Mouse (Mus musculus): Measurements from ENCODE around the gene Rnh1.
A peak's percentile ranks its signal among the peaks of the same experiment; 100 is the strongest.

Gene Rnh1

DNA sequence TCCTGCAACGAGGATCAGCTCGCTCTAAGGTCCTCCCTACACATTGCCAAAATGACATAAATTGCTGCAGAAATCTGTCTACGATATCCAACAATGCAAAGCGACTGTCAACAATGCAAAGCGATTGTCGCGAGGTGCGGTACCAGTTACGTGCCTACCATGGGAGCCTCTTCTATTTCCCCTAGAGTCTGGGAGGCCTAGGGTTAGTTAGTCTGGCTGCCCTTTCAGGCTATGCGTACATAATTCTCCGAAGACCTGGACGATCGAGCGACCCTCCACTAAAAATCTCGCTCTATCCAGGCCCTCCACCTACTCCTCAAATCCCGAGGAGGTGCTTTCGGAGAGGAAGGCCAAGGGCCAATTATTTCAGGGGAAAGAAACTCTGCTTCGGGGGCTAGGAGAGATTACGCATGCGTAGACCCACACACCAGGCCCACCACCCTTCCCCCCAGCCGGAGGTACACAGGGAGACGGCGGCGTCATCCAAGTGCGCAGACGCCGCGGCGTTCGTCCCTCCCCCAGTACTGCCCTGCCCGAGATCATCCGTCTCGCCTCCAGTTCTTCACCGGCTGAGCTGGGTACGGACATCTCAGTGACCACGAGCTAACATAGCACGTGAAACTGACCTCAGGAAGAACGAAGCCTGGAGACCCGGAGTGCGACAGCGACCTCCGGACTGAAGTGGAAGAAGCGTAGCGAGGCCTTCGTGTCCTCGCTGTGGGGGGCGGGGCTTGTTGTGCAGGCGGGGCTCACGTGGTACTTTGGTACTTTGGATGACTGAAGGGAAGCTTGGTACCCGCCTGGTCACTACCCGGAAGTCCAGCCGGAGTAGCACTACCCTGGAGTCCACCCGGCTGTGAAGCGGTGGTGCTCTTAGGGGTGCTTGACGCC lies at the start of gene Rnh1:
TSS of gene Rnh1 (minus strand) at position 742 of the 891 bp plus-strand sequence.
- DNase-seq (ENCODE audit: low spot score in 2 of 2), result peak; percentile 92

DNA sequence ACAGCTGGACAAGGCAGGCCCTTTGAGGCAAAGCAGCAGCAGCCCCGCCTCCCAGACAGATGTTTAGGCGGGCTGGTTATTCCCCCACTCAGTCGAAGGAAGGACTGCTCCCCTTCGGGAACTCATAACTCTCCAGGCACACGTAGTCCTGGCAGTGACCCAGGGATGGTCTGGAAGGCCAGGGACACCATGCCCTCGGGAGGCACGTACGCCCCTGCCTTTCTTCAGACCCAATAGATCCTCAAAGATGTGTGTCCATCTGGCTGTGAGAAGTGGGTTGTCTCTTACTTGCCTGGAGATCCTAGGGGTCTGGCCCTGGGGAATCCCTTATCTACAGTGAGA lies 49.4 kb upstream of the Rnh1 start:
- no peak for DNase-seq (ENCODE audit: low spot score in 2 of 2)

DNA sequence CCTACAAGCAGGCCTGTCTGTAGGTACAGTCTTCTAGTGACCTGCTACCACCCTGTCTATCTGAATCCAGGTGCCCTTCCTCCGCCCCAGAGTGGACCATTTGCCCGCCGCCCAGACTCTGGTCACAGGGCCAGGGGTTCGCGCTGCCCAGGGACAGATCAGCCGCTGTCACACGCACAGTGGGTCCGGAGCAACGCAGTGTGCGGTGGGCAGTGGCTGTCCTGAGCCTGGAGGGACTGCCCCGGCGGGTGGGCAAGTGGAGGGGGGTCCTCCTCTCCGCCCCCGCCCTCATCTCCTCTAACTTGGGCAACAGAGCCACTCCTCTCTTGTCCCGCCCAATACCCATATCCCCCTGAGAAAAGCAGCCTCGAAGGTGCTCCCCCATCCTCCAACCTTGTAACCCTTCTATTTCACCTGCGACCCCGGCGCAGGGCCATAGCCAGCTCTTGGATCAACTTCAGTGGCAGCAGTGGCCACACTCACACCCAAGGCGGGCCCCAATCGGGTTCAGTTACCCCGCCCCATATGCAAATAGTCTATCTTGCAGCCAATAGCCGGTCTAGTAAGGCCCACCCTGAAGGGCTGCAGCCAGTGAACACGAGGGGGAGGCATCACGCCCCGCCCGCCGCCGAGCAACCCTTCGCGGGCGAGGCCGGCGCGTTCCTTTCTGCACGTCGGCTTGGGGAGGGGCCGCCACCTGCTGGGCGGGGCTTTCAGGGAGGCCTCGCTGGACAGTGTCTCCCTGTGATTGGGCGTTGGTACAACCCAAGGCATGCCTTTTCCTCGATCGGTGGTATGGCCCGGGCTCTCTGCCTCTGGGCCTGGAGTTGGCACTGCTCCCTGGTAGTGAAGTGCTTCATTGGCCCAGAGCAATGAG lies 48.8 kb upstream of the Rnh1 start:
- DNase-seq (ENCODE audit: low spot score in 2 of 2), result peak; percentile 91 to 92

DNA sequence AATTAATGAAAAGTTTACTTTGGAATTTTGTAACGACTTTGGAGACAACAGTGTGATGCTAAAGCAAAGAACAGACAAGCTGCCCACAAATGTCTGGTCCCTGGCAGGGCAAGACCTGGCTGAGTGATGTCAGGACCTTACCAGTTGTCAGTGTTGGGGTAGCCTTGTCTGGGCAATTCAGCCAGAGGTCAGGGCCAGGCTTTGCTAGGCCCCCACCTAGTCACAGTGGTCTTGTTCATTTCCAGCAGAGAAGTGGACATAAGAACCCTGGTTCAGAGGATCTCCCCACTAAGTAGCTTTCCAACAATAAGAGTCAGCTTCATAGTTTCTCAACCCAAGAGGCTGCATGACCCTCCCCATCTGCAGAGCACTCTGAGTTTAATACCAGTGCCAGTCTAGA lies 47.7 kb upstream of the Rnh1 start:
- no peak for DNase-seq (ENCODE audit: low spot score in 2 of 2)

DNA sequence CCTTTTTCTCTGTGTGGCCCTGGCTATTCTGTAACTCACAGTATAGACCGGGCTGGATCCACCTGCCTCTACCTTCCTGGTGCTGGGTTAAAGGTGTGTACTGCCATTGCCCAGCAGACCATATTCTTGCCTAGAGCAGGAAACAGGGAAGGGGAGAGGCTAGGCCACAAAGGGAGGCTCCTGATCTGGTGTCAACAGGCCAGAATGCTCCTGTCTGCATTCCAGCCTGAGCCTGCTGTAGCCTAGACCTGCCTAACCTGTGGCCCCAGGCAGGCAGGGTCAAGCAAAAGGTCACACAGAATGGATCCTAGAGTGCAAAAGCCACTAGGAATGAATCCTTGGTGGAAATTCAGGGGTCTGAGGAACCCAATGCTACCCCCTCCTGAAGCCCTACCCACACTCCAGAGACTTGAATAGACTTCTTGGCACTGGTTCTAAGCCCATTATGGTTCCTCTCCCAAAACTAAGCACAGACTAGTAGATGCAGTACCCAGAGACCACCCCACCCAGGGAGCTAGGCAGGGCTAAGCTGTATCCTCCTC lies 47.0 kb upstream of the Rnh1 start:
- DNase-seq (ENCODE audit: low spot score in 2 of 2), result no peak

DNA sequence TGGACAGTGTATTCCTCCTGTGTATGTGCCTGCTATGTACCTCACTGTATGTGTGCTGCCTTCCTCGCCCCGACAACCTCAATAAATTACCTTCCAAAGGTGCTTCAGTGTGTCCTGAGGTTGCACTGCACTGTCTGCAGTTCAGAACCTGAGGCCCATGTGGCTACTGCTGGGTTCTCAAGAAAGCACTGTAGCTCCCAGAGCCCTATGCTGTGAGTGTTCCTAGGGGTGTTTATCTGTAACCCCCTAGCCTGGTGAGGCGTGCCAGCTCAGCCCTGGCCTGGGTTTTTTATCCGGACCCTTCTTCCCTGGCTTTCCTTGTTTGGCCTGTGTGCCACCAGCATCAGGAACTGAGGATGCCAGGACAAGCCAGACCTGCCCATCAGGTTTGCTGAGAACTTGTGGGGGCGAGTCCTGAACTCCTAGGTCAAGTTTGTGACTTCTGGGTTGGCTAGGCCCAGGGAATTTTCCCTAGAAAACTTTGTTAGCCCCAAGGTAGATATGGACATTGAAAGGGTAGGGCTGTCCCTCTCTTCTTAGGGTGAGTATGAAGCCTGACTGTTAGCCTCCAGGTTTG lies 46.0 kb upstream of the Rnh1 start:
- DNase-seq (ENCODE audit: low spot score in 2 of 2), result no peak

DNA sequence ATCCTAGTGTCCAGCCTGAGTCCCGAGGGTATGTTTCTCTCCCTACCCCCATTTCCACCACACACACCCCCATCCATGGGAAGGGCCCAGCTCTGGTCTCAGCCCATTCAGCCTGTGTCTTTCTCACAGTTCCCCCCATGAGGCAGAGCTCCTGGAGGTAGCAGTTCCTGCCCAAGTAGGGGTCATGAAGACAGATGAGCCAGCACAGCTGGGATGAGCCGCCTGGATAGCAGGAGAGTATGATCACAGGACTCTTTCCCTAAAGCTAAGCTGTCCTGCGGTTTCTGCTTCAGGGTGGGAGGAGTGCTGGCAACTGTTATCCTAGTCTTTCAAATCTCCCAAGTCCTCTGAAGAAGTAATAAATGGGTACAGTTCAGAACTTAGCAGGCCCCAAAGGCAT lies 45.5 kb upstream of the Rnh1 start:
- no peak for DNase-seq (ENCODE audit: low spot score in 2 of 2)

DNA sequence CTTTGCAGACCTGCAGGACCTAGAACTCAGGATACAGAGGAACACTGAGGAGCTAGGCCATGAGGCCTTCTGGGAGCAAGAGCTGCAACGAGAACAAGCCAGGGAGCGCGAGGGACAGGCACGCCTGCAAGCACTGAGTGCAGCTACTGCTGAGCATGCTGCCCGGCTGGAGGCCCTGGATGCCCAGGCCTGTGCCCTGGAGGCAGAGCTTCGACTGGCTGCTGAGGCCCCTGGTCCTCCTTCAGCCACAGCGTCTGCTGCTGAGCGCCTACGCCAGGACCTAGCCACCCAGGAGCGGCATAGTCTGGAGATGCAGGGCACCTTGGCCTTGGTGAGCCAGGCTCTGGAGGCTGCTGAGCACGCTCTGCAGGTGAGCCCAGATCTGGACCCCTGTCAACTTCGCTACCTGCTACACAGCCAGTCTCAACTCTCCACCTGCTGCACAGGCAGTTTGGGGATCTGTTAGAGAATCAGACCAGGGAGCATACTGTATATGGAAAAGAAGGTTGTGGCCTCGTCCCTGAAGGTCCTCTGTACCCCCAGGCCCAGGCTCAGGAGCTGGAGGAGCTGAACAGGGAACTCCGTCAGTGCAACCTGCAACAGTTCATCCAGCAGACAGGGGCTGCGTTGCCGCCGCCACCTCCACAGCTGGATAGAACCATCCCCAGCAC lies 44.8 kb upstream of the Rnh1 start:
- no peak for DNase-seq (ENCODE audit: low spot score in 2 of 2)

DNA sequence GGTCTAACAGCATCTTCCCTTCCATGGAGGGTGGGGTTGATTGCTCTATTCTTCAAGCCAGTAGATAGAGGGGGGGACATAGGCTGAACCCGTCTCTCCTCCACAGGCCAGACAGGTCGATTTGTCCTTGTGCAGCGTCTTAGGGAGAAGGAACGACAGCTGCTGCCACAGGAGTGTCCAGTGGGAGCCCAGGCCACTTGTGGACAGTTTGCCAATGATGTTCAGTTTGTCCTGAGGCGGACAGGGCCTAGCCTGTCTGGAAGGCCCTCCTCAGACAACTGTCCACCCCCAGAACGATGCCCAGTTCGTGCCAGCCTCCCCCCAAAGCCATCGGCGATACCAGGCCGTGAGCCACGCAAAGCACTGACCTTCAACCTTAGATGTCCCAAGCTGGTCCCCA lies 44.2 kb upstream of the Rnh1 start:
- no peak for DNase-seq (ENCODE audit: low spot score in 2 of 2)

DNA sequence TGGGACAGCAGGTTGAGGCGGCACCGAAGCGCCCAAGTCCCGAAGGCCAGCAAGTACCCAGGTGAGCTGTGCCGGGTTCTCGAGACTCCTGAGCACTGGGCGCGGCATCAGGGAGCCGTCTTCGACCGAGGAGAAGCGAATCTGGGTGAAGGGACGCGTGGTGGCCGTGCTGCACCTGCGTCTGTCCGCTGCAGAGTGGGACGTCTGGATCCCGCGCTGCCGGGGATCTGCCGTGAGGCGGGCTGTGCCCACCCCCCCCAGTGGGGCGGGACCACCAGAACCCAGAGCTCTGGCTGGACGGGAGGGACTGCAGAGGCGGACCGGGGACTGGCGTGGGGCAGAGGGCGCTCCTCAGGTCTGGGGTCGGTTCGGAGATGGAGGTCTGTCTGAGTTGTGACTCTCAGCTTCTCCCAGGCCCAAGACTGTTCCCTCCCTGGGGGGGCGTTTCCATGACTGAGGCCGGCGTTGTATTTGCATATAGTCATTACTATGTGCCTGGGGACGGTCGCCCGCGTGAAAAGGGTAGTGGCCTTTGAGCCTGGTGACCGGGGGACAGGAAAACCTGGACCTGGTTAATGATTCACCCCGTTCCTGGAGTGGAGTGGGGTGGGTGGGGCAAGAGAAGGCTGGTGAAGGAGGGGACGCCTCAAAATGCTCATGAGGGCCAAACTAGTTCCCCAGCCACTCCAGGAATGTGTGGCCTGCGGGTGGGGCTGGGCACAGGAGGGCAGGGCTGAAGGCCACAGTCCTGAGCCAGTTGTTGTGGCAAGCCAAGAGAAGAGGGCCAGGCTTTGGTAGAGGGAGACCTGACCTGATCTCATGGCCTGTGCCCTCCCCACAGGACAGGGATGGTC lies 43.5 kb upstream of the Rnh1 start:
- DNase-seq (ENCODE audit: low spot score in 2 of 2), result no peak

DNA sequence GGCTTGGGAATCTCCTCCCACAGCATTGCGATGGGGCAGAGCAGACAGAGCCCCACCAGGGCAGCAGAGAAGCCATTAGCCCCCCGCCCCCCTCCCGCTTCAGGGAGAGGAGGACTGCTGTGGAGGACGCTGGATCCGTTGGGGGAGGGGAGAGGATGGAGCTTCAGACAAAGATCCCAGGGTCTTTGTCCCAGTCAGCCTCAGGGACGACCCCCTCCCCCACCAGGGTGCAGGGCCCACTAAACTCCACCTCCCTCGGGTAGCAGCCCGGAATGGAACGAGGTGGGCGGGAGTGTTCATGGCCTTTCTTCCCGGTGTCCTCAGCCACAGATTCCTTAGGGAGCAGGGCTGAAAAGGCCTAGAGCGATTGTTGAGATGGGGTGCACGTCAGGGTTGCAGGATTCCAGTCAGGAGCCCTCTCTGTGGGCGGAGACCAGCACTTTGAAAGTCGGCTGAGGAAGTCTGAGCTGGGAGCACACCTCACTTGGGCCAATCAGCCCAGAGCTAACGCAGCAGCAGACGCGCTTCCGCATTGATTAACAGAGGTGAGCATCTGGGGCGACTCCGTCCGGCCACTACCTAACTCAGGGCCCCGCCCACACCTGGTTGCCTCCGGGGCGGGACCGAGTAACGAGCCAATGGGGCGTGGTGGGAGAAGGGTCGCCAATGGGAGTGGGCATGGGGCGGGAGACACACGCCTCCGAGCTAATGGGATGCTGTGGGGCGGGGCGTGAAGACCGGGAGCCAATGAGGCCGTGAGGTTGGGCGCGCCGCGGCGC lies 42.6 kb upstream of the Rnh1 start, which contains the start of gene Rassf7:
TSS of gene Rassf7 (plus strand) at position 760 of the 779 bp plus-strand sequence.
- DNase-seq (ENCODE audit: low spot score in 2 of 2), result peak; percentile 78 to 80

DNA sequence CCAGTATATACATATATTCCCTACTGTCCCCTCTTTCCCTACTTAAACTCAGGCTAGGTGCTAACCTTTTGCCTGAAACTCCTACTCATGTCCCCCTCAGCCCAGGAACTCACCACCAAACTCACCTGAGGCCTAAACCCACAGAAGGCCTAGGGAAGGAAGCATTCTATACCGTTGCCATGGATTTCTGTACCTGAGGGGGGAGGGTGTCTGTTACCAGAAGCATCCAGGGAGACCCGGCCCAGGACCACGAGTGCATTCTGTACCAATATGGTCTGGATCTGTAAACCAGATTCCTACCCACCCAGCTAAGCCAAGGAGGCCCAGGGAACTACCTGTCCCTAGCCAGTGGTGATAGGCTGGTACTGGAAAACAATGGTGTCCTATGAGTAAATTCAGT lies 41.7 kb upstream of the Rnh1 start:
- no peak for DNase-seq (ENCODE audit: low spot score in 2 of 2)

DNA sequence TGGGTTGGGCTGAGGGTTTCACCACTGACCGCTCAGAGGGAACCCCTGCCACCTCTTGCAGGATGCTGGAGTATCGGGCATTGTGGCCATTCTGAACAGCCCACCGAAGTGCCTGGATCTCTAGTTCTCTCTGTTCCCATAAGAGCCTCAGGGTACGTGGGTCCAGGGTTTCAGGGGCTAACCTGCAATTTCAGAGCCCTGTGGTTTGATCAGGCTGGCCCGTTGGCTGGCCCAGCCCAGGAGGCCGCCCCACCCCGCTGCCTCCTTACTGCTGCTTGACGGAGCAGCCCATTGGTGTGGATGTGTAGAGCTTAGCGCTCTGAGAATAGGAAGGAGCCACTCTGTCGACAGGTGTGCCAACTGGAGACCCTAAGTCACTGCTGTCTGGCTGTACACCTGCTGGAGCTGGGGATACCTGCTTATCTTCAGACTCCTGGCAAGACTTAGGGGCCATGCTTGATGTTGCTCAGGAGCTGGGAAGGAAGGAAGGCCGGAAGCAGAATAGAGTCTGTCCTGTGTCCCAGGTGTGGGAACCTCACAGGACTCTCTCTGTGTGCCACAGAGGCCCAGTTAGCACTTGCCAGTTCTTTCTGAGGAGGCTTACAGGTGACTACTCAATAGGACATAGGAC lies 41.1 kb upstream of the Rnh1 start, which contains the start of gene Lmntd2:
TSS of gene Lmntd2 (minus strand) at position 476 of the 631 bp plus-strand sequence.
- DNase-seq (ENCODE audit: low spot score in 2 of 2), result no peak

DNA sequence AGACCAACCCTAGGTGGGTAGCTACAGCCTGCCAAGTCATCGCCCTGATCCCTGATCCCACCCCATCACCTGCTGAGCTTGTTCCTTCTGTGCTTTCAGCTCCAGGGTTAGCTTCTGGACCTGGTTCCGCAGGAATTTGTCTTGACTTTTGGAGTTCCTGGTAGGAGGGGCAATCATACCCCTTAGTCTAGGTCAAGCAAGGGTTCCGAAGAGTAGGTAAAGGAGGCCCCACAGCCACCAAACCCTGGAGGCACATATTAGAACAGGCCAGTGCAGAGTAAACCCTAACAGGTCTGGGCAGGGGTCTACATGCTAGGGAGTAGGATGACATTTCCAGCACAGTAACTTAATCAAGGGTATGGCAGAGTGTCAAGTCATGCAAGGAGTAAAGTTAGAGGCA lies 40.5 kb upstream of the Rnh1 start:
- no peak for DNase-seq (ENCODE audit: low spot score in 2 of 2)

DNA sequence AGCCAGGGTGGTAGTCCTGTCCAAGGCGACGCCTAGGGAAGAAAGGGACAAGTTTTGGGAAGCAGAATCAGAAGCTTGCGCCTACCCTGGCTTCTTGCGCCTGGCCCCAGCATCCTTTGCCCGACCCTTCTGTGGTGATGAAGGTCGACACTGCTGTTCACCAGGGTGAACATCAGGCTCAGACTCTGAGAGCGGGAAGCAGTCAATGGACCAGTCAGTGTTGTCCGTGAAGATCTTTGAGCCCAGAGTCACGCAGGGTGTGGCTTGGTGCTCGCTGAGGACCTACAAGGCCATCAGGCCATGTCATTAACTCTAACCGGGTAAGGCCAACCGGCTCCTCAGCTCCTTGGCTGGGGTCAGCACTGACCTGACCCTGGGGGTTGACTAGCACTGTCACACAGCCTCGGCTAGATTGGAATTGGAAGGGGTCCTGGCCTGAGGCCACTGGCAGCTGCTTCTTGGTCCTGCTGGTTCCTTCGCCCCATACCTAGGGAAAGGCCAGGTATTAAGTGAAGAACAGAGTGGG lies 38.0 kb upstream of the Rnh1 start:
- no peak for DNase-seq (ENCODE audit: low spot score in 2 of 2)

DNA sequence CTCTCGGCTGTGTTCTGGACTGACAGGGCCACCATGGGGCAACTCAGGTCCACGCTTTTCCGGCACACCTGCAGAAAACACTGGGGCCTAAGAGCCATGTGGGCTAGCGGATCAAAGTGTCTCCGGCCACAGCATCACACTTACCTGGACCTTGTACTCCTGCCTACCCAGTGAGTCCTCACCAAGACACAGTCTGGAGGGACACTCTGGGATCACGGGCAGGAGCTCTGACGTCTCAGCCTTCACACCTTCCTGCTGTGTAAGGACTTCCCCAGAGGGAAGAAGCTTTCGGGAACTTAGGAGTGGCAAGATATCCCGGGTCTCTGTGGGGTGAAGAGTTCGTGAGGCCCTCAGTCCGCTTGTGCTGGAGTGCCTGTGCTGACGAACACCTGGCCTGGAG lies 37.5 kb upstream of the Rnh1 start:
- DNase-seq (ENCODE audit: low spot score in 2 of 2), result no peak

DNA sequence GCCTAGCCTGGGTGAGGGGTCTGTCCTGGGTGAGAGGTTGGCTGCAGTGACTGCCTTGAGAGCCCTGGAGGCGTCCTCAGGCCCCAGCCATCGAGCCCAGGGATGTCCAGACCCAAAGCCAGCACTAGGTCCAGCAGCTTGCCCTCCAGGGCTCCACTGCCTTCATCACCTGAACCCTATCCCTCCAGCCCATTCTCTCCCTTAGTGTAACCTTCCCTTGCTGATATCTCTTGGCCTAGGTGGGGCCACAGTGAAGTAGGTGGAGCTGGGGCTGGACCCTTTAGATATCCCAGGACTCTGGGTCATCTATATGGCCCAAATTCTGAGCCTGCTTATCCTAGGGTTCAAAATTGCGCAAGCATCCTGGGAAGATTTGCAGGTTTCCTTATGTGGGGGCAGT lies 36.9 kb upstream of the Rnh1 start:
- DNase-seq (ENCODE audit: low spot score in 2 of 2), result no peak

DNA sequence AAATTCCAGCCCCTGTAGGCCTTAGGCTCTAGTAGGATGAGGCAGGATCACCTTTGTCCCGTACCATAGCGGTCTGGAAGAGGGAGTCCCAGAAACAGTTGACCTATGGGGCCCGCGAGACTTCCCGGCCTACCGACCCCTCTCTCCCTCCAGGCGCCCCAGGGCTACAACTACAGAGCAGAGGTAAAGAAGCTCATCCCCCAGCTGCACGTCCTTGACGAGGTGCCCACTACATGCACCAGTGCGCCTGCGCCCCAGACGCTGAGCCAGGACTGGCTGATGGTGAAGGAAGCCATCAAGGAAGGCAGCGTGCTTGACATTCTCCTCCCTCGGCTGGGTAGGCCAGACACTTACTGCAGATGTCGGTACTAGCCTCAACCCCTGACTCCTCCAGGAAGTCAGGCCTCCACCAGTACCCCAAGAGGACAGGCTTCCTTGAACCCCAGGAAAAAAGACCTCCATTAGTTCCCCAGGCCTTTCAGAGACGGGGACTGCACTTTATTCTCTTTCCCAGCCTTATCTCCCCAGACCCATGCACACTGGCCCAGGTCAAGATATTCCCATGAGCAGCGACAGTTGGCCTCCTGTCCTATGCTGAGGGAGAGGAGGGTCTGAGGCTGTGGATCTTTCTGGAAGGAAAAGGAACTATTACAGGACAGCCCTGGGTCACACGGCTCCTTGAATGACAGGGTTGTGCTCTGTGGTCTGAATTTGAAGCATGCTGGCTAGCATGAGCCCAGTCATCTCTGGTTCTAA lies 33.7 kb upstream of the Rnh1 start:
- no peak for DNase-seq (ENCODE audit: low spot score in 2 of 2)

Data from frontal cortex, postnatal 10 days (tissue).